Mouse (Mus musculus) spleen, adult 2 months (tissue): ENCODE measurements around the gene F11.

ENCODE experiments used
- CTCF ChIP-seq: fragments of 200-500 bp; IDR thresholded peaks from 2 replicates; pipeline ENCODE4 v1.5.1; 2011; ENCODE audit warnings: mild to moderate bottlenecking, inconsistent platforms; ENCODE audit not compliant: insufficient read depth, insufficient read length, insufficient replicate concordance; ENCODE audit errors: extremely low read depth
- POLR2A ChIP-seq: fragments of 200-500 bp; IDR thresholded peaks from 2 replicates; pipeline ENCODE4 v1.6.1; 2011; ENCODE audit warnings: low read depth, low read length, inconsistent platforms

DNA sequence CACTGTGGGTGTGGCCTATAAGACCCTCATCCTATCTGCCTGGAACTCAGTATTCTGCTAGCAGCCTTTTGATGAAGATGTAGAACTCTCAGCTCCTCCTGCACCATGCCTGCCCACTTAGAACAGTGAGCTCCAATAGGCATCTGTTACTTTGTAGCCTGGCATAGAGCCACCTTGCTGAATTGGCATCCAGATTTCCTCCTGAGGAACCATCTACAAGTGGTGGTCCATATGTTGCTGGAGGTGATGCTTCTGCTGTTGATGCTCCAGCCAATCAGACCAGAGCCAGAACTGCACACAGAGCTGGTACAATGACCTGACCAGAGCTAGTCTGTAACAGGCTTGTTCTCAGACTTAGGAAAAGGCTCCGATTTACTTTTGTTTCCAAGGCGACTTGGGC lies 30.0 kb upstream of the F11 start:
- no peak for TF ChIP-seq CTCF
- no peak for TF ChIP-seq POLR2A
